Mouse (Mus musculus): ENCODE measurements around the gene Col27a1. TPM values are rescaled to one million over a fixed set of nuclear protein-coding genes. Genes with fewer than 3 reads are reported as not detected.

Gene Col27a1
- total RNA-seq, 1 experiment from 2014 or later: 0.48 TPM

GRCm38 (mm10) chr4:63253716-63254115 is 39.9 kb downstream of the Col27a1 start:
- ATAC-seq (replicated peaks; ENCODE audit: insufficient number of reproducible peaks, low FRiP score, low TSS enrichment, poor library complexity, severe bottlenecking): no peak

GRCm38 (mm10) chr4:63254151-63254550 is 40.3 kb downstream of the Col27a1 start:
- ATAC-seq (replicated peaks; ENCODE audit: insufficient number of reproducible peaks, low FRiP score, low TSS enrichment, poor library complexity, severe bottlenecking): no peak

DNA sequence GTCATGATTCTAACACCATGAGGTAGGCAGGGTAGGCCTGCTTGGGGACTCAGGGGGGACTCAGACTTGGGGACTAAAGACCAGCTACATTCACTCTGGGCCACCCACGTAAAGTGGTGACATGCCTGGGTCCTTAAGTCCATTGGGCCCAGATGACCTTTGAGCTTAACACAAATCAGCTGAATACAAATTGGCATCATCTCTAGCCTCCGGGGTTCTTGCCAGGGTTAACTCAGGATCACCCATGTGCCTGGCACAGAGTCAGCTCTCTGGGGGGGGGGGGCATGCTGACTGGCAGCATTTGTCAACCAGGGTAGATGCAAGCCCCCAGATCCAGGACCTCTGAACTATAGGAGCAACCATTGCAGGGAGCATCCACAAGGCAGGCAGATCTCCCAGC is 42.6 kb downstream of the Col27a1 start:
- no peak for ATAC-seq (replicated peaks; ENCODE audit: insufficient number of reproducible peaks, low FRiP score, low TSS enrichment, poor library complexity, severe bottlenecking)

DNA sequence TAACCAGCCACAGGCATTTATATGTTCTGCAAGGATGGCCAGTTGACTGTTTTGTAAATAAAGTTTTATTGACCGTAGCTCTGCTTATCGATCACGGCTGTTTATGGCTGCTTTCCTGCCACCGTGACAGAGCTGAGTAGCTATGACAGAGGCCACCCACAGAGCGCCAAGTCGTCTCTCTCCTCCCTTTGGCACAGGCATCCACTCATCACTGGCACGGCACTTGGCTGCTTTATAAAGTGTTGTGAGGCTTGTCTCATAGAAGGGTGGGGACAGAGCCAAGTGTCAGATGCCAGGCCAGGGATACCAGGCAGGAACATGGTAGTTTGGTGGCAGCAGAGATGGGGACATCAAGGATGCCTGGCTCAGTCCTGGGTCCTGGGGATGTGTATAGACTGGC is 43.5 kb downstream of the Col27a1 start:
- ATAC-seq (replicated peaks; ENCODE audit: insufficient number of reproducible peaks, low FRiP score, low TSS enrichment, poor library complexity, severe bottlenecking): no peak

DNA sequence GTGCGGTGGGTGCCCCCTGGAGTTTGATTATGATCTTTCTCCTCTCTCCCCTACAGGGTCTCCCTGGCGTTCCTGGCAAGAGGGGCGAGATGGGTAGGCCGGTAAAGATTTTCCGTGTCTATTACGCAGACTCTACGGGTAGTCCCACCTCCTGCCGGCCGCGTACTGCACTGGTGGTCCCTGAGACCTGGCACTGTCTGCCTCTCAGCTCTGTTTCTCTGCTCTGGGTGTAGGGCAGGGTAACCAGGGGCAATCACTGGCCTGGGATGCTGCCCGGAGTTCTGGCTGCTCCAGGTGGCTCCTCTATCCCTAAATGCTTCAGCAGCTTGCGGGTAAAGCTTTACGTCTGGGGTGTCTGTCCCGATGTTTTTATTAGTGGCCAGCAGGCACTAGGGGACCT is 44.3 kb downstream of the Col27a1 start:
- no peak for ATAC-seq (replicated peaks; ENCODE audit: insufficient number of reproducible peaks, low FRiP score, low TSS enrichment, poor library complexity, severe bottlenecking)

- ATAC-seq (replicated peaks; ENCODE audit: insufficient number of reproducible peaks, low FRiP score, low TSS enrichment, poor library complexity, severe bottlenecking): no peak
Observed at GRCm38 (mm10) chr4:63259066-63259465, 45.3 kb downstream of the Col27a1 start.

DNA sequence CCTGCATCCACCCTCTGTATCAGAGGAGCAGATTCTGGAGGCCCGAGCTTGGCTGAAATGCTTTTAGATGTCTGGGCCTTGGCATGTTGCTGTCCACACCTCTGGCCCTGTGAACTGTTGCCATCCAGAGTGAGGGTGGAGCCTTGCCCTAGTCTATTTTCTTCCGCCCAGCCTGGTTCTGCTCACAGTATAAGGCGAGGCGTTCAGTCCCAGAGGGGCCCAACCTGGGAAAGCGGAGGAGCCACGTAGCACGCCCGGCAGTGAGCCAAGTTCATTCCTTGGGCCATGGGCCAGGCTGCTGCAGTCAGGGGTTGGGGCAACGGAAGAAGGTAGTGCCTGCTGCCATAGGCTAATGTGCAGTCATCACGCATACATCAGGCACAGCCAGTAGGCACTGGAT is 46.7 kb downstream of the Col27a1 start:
- no peak for ATAC-seq (replicated peaks; ENCODE audit: insufficient number of reproducible peaks, low FRiP score, low TSS enrichment, poor library complexity, severe bottlenecking)

DNA sequence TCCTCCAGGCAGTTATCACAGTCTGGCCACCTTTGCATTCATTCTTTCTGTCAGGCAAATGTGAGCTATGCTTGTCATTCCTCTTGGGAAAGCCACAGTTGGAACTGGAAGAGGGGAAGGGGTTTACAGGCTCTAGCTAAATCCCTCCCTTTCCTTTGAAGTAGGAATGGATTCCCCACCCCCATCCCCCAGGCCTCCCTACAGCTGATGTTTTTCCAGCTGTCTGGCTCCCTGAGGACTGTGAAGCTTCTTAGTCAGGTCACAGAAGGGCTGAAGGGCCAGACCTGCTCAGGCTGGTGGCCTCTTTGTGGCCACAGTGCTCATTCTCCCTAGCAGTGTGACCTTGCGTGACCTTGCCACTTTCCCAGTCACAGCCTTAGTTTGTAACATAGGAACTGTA is 49.1 kb downstream of the Col27a1 start:
- no peak for ATAC-seq (replicated peaks; ENCODE audit: insufficient number of reproducible peaks, low FRiP score, low TSS enrichment, poor library complexity, severe bottlenecking)

DNA sequence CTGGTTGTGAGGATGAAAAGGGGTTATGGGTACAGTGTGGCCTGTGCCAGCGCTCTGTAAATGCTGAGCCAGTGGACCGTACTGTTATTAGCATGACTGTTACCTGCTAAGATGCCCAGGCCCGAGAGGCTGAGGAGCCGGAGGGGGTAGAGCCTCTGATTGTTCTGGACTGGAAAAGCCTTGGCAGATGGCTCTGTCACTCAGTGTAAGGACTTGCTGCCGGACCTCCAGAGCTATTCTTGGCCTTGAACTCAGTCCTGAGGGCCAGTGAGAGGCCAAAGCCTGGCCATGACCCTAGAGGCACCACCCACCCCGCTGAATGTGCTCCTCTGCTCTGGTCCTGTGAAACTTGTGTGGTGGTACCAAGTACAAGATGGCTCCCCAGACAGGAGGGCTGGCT is 52.5 kb downstream of the Col27a1 start:
- no peak for ATAC-seq (replicated peaks; ENCODE audit: insufficient number of reproducible peaks, low FRiP score, low TSS enrichment, poor library complexity, severe bottlenecking)

DNA sequence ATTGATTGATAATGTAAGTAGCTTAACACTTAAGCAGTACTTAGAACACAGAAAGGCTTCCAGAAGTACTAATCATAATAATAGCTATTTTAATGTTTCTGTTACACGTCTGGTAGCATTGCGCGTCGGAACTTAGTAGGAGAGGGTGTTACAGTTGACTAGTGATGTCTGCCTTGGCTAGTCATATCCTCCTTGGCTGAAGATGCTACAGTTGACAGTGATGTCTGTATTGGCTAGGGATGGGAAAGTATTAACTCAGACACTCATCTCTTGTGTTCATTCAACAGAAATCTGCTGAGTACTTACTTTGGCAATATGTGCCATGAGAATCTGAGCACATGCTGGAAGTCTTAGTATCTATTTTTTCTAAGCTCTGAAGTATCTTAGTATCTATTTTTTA is 53.3 kb downstream of the Col27a1 start:
- no peak for ATAC-seq (replicated peaks; ENCODE audit: insufficient number of reproducible peaks, low FRiP score, low TSS enrichment, poor library complexity, severe bottlenecking)

- ATAC-seq (replicated peaks; ENCODE audit: insufficient number of reproducible peaks, low FRiP score, low TSS enrichment, poor library complexity, severe bottlenecking): no peak
Observed at GRCm38 (mm10) chr4:63267586-63267985, 53.8 kb downstream of the Col27a1 start.

DNA sequence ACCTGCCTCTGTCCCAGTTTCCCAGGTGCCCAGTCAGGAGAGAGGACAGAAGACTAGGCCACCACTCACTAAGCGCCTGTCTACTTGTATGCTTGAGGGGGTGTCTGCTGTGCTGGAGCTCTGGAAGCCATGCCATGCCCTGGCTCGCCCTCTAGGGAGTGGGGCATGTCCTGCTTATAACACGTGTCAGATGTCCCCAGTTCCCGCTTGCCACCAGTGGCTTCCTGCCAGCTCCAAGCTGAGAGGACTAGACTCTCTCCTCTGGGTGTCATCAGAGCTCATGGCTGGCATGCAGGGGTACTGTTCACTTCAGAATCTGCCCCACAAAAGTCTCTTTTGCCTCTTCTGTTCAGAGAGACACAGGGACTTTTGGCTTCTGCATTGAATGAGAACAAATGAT is 55.0 kb downstream of the Col27a1 start:
- no peak for ATAC-seq (replicated peaks; ENCODE audit: insufficient number of reproducible peaks, low FRiP score, low TSS enrichment, poor library complexity, severe bottlenecking)

DNA sequence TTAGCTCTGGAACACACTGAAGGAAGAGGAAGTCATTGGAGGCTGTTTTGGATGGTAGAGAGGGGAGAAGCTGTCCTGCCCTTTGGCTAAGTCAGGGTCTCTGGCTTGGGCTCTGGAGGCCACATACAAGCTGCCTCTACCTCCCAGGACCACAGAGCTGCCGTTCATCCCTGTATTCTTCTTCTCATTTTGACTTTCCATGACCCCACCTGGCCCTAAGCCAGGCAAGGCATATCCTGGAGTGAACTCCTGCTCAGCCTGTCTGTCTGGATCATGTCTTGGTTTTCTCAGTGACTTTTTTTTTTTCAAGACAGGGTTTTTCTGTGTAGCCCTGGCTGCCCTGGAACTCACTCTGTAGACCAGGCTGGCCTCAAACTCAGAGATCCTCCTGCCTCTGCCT is 60.7 kb downstream of the Col27a1 start:
- no peak for ATAC-seq (replicated peaks; ENCODE audit: insufficient number of reproducible peaks, low FRiP score, low TSS enrichment, poor library complexity, severe bottlenecking)

- ATAC-seq (replicated peaks; ENCODE audit: insufficient number of reproducible peaks, low FRiP score, low TSS enrichment, poor library complexity, severe bottlenecking): no peak
Observed at GRCm38 (mm10) chr4:63275251-63275650, 61.4 kb downstream of the Col27a1 start.

DNA sequence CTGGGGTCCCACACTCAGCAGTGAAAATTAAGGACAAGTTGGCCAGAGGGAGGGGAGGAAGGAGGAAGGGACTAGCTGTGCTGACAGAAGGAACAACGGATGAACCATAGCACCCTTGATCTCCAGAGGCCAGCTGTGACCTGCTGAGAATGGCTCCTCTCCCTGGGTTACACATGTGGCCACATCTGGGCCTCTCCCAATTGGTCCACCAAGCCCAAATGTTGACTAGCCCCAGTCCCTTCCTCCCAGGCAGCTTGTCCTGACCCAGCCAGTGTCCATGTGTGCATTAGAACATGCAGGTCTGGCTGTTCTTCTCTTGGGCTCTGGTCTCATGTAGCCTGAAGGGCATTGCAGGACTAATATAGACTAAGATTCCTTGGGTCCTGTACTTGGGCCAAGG is 62.8 kb downstream of the Col27a1 start:
- no peak for ATAC-seq (replicated peaks; ENCODE audit: insufficient number of reproducible peaks, low FRiP score, low TSS enrichment, poor library complexity, severe bottlenecking)

DNA sequence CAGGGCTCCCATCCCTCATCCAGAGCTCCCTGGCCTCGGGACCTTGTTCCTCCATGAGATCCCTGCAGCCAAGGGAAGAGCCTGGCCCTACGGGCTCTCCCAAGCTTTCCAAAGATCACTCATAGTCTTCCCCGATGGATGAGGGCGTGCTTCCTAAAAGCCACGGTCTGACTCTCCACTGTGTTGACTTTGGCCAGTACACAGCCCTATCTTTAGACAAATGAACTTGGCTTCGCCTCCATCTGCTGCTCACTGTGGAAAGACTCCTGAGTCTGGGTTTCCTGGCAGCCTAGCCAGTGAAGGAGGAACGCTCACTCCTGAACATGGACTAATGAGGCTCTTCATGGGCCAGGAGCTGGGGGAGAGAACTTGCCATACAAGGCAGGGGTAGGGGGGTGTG is 65.0 kb downstream of the Col27a1 start:
- ATAC-seq (replicated peaks; ENCODE audit: insufficient number of reproducible peaks, low FRiP score, low TSS enrichment, poor library complexity, severe bottlenecking): no peak

GRCm38 (mm10) chr4:63281694-63282093 is 67.9 kb downstream of the Col27a1 start:
- no peak for ATAC-seq (replicated peaks; ENCODE audit: insufficient number of reproducible peaks, low FRiP score, low TSS enrichment, poor library complexity, severe bottlenecking)

- no peak for ATAC-seq (replicated peaks; ENCODE audit: insufficient number of reproducible peaks, low FRiP score, low TSS enrichment, poor library complexity, severe bottlenecking)
Observed at GRCm38 (mm10) chr4:63283319-63283718, 69.5 kb downstream of the Col27a1 start.

GRCm38 (mm10) chr4:63286034-63286433 is 72.2 kb downstream of the Col27a1 start:
- ATAC-seq (replicated peaks; ENCODE audit: insufficient number of reproducible peaks, low FRiP score, low TSS enrichment, poor library complexity, severe bottlenecking): no peak

GRCm38 (mm10) chr4:63288497-63288896 is 74.7 kb downstream of the Col27a1 start:
- no peak for ATAC-seq (replicated peaks; ENCODE audit: insufficient number of reproducible peaks, low FRiP score, low TSS enrichment, poor library complexity, severe bottlenecking)

DNA sequence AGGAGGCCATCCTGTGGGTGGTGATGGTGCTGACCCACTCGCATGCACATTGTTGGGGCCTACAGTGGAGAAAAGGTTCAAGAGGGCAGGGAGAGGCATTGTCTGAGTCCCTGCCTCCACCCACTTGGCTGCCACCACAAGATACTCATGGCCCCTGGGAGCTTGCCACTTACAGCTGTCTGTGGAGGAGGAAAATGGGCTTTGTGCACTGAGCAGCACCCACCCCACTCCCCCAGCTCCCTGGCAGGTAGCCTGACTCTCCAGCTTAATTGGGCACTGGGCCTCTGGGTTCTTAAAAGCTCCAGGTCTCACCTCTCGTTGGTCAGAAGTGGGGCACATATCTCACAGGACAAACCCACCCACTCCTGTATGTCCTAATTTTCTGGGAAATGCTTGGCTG is 76.3 kb downstream of the Col27a1 start:
- no peak for ATAC-seq (replicated peaks; ENCODE audit: insufficient number of reproducible peaks, low FRiP score, low TSS enrichment, poor library complexity, severe bottlenecking)

DNA sequence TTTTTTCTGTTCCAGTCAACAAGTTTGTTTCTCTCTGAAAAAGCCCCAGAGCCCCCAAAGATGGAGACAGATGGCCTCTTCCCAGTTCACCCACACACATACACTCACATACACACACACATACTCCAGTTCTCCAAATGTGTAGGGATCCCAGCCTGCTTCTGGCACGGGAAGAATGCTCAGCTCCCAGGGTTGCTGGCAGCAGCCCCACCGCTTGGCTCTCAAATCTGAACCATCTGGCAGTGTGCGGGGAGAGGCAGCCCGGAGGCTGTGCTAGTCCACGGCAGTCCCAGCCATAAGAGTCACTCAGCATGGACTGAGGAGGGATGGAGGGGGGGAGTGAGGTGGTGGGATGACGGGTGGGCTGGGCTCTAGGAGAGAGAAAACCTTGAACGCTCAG is 77.3 kb downstream of the Col27a1 start:
- no peak for ATAC-seq (replicated peaks; ENCODE audit: insufficient number of reproducible peaks, low FRiP score, low TSS enrichment, poor library complexity, severe bottlenecking)

Data from monocyte, adult 5-6 weeks (primary cell).